Mouse (Mus musculus): ENCODE measurements at regions not wholly inside any gene's neighbourhood (a gene's known extent, or its start where the extent isn't known, plus 50 kb on each side); places are given as distances from the start of the nearest gene placed in this dataset.

GRCm38 (mm10) chr1:51593621-51594441 lies 115.6 kb upstream of the Nabp1 start:
- no peak for TF ChIP-seq GATA1 (IDR thresholded peaks at IDR 0.05; ENCODE audit: low read length)

- TF ChIP-seq GATA1 (IDR thresholded peaks at IDR 0.05; ENCODE audit: low read length): no peak
Measured at GRCm38 (mm10) chr1:51591886-51592285, 113.7 kb upstream of the Nabp1 start.

DNA sequence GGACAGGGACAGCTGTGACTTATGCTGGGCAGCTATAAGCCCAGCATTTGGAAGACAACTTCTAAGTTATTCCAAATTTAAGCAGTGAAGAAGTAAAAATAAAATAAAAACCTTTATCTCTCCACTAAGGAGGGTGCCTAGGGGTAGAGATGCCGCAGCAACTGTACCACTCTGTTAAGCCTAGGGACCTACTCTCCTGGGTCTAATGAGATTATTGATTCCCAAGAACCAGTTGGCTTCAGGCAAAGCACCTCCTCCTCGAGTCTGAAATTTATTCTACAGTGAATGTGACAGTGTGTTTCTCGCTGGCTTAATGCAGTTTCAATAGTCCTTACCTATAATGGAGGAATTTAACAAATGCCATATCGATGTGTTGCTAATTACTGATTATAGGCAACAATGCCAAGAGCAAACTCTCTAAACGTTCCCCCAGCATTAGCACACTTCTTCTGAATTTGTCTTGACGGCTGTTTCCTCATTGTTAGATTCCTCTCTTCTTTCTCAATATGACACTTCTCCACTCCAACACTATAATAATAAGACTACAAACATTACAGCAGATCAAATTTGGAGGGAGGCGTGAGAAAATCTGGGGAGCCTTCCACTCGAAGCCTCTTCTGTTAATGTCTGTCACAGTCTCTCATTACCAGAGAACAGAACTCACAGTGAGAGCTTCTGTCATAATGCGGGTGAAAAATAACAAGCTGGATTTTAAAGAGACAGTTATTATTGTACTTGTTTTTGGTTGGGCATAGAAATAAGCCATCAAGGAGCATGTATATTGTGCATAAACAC lies 112.6 kb upstream of the Nabp1 start:
- TF ChIP-seq GATA1 (IDR thresholded peaks at IDR 0.05; ENCODE audit: low read length): no peak

DNA sequence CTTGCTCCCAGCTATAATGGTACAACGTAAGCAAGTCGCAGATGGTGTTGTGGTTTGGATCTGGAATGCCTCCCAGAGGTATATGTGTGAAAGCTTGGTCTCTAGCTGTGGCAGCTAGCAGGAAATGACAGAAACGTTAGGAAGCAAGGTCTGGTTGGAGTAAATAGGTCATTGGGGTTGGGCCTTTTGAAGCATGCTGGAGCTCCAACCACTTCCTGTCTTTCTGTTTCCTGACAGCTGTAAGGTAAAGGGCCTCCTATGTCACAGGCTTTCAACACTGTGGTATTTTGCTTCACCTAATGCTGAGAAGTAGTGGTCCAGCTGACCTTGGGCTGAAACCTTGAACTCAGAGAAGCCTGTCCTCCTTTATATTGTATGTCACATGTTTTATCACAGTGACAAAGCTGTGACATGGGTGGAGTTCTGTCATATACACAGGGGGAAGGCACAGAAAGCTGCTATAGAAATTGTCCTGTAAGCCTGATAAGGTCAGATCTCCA lies 106.8 kb upstream of the Nabp1 start:
- TF ChIP-seq GATA1 (IDR thresholded peaks at IDR 0.05; ENCODE audit: low read length): no peak

- no peak for TF ChIP-seq GATA1 (IDR thresholded peaks at IDR 0.05; ENCODE audit: low read length)
Measured at GRCm38 (mm10) chr1:51583871-51584270, 105.6 kb upstream of the Nabp1 start.

DNA sequence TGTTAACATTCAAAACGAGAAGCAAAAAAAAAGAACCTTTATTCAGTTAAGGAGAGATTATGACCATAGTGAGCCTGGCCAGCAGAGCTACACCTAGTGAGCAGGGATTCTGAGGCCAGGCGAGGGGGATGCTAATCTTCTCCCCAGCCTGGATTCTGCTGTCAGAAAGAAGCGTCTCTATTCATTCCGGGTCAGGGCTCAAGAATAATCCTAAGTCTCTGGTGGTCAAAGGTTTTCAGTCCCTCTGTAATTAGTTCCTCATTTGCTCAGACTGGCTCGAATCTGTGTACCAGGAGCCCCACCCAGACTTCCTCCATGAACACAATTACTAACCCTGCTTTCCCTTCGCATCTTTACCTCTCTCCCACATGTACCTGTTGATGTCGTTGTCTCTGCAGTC lies 101.8 kb upstream of the Nabp1 start:
- TF ChIP-seq GATA1 (IDR thresholded peaks at IDR 0.05; ENCODE audit: low read length): no peak

DNA sequence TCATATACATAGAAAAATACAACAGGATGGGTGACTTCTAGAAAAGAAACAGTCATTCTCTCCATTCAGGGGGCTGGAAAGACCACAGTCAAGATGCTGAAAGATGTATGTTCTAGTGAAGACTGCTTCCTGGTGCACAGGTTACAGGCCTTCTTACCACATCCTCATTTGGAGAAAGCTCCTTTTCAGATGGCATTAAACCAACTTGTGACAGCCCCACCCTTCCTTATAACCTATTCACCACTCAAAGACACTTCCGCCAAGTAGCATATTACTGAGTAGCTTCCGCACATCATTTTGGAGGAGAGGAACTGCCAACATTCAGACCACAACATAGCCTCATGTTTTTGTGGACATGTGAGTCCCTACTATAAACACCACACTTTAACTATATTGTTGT lies 99.5 kb upstream of the Nabp1 start:
- no peak for TF ChIP-seq GATA1 (IDR thresholded peaks at IDR 0.05; ENCODE audit: low read length)

- TF ChIP-seq GATA1 (IDR thresholded peaks at IDR 0.05; ENCODE audit: low read length): peak; percentile 40
Measured at GRCm38 (mm10) chr1:51572314-51573078, 94.3 kb upstream of the Nabp1 start.

GRCm38 (mm10) chr1:51569625-51570024 lies 91.4 kb upstream of the Nabp1 start:
- no peak for TF ChIP-seq GATA1 (IDR thresholded peaks at IDR 0.05; ENCODE audit: low read length)

DNA sequence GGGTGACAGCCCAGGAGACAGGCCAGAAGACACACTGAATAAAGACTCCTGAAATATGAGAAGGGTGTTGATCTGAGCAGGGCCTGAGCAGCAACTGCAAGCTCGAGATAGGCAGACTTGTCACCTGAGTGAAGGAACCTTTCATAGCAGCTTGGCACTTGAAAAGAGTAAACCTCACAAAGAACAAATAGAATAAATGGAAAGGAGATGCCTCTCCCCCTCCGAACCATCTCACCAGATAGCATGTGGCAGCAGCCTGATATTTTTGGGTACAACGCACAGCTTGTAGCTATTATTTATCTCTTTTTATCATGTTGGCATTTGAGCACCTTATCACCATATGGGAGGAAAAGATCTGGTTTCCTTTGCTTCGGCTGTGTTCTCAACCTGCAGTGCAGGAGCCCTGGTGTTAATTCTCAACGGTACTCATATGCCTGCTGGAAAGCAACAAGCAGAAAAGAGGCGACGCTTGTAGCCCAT lies 88.0 kb upstream of the Nabp1 start:
- TF ChIP-seq GATA1 (IDR thresholded peaks at IDR 0.05; ENCODE audit: low read length): no peak

- TF ChIP-seq GATA1 (IDR thresholded peaks at IDR 0.05; ENCODE audit: low read length): no peak
Measured at GRCm38 (mm10) chr1:51553738-51554137, 75.5 kb upstream of the Nabp1 start.

- no peak for TF ChIP-seq GATA1 (IDR thresholded peaks at IDR 0.05; ENCODE audit: low read length)
Measured at GRCm38 (mm10) chr1:51551624-51552023, 73.4 kb upstream of the Nabp1 start.

DNA sequence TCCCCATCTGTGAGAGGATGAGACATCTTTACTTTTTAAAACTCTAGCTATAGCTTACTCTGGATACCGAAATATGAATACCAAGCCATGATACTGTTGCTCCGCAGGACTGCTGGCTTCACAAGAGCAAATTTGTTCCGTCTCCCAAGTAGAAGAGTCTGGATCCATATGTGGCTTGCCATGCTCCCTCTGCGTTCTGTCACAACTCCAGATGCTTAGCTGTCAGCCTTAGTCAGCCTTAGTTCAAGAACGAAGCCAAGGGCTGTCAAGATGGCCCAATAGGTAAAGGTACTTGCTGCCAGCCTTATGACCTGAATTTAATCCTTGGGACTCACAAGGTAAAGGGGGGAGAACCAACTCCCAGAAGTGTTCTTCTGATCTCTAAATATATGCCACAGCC lies 64.6 kb upstream of the Nabp1 start:
- TF ChIP-seq GATA1 (IDR thresholded peaks at IDR 0.05; ENCODE audit: low read length): no peak

GRCm38 (mm10) chr1:51539634-51540033 lies 61.4 kb upstream of the Nabp1 start:
- TF ChIP-seq GATA1 (IDR thresholded peaks at IDR 0.05; ENCODE audit: low read length): no peak

- no peak for TF ChIP-seq GATA1 (IDR thresholded peaks at IDR 0.05; ENCODE audit: low read length)
Measured at GRCm38 (mm10) chr1:51538836-51539235, 60.6 kb upstream of the Nabp1 start.

Data from G1E-ER4 (cell line).